Mouse (Mus musculus) MEL (cell line): ENCODE data around the gene Hint2. TPM values are rescaled to one million over a fixed set of nuclear protein-coding genes. Genes with fewer than 3 reads are reported as not detected.

Experiments
- DNase-seq: peaks from one replicate; pipeline ENCODE4 v3.0.0; 2011; ENCODE audit warnings: low read depth, low spot score
- H3K27ac ChIP-seq: 2 replicates; pipeline ENCODE4 v1.5.1; 2012; ENCODE audit warnings: low read depth, mild to moderate bottlenecking, control low read depth, low read length, moderate library complexity; ENCODE audit not compliant: control insufficient read depth
- H3K27me3 ChIP-seq, 2 experiments: fragments of 150-350 bp in 1 of 2; sonication (generic) in 1 of 2; 2 replicates each; pipeline ENCODE4 v1.6.1; 2012; ENCODE audit warnings: low read length in 2 of 2, mild to moderate bottlenecking in 2 of 2, improper control_type of control experiment in 1 of 2, moderate library complexity in 1 of 2; ENCODE audit not compliant: insufficient read depth in 2 of 2, control insufficient read depth in 1 of 2
- H3K36me3 ChIP-seq, 2 experiments: 2 replicates each; pipeline ENCODE4 v1.6.1; 2012 to 2014; ENCODE audit warnings: low read length in 2 of 2, improper control_type of control experiment in 1 of 2, inconsistent platforms in 1 of 2, mild to moderate bottlenecking in 1 of 2; ENCODE audit not compliant: insufficient read depth in 2 of 2, control insufficient read depth in 1 of 2
- H3K4me1 ChIP-seq, 2 experiments: fragments of 150-350 bp in 1 of 2; sonication (generic) in 1 of 2; 2 replicates each; pipeline ENCODE4 v1.6.1; 2012; ENCODE audit warnings: low read length in 2 of 2, improper control_type of control experiment in 1 of 2, mild to moderate bottlenecking in 1 of 2; ENCODE audit not compliant: insufficient read depth in 2 of 2, control insufficient read depth in 1 of 2
- H3K4me3 ChIP-seq, 2 experiments: fragments of 150-350 bp in 1 of 2; sonication (generic) in 1 of 2; 2 replicates each; pipeline ENCODE4 v1.5.1; 2012; ENCODE audit warnings: low read depth in 2 of 2, low read length in 2 of 2, mild to moderate bottlenecking in 2 of 2, moderate library complexity in 2 of 2, control low read depth in 1 of 2, improper control_type of control experiment in 1 of 2; ENCODE audit not compliant: control insufficient read depth in 1 of 2, insufficient read depth in 1 of 2
- H3K79me2 ChIP-seq: 2 replicates; pipeline ENCODE4 v1.6.1; 2012; ENCODE audit warnings: mild to moderate bottlenecking, low read length, moderate library complexity; ENCODE audit not compliant: control insufficient read depth, poor library complexity, insufficient read depth
- H3K9ac ChIP-seq: 2 replicates; pipeline ENCODE4 v1.6.1; 2012; ENCODE audit warnings: low read depth, mild to moderate bottlenecking, control low read depth, low read length, moderate library complexity; ENCODE audit not compliant: control insufficient read depth, poor library complexity, severe bottlenecking
- H3K9me3 ChIP-seq: fragments of 150-350 bp; sonication (generic); replicated peaks from 2 replicates; pipeline ENCODE4 v1.6.1; 2012; ENCODE audit warnings: mild to moderate bottlenecking, low read length, improper control_type of control experiment, moderate library complexity; ENCODE audit not compliant: insufficient read depth
- BHLHE40 ChIP-seq: IDR thresholded peaks from 2 replicates; pipeline ENCODE4 v1.6.1; 2012; ENCODE audit warnings: low read depth, mild to moderate bottlenecking, inconsistent platforms, low read length, improper control_type of control experiment, borderline replicate concordance
- HCFC1 ChIP-seq: IDR thresholded peaks from 2 replicates; pipeline ENCODE4 v1.6.1; 2012; ENCODE audit warnings: low read depth, mild to moderate bottlenecking, inconsistent platforms, low read length, improper control_type of control experiment, moderate library complexity
- KAT2A ChIP-seq: conservative IDR thresholded peaks from 2 replicates; pipeline ENCODE4 v1.6.1; 2012; ENCODE audit warnings: low read depth, low read length, improper control_type of control experiment, inconsistent platforms
- MAX ChIP-seq: IDR thresholded peaks from 2 replicates; pipeline ENCODE4 v1.6.1; 2011; ENCODE audit warnings: low read length, improper control_type of control experiment
- MEF2A ChIP-seq: IDR thresholded peaks from 2 replicates; pipeline ENCODE4 v1.6.1; 2014; ENCODE audit warnings: low read depth, mild to moderate bottlenecking, inconsistent platforms, low read length, improper control_type of control experiment; ENCODE audit not compliant: poor library complexity, insufficient replicate concordance, severe bottlenecking; ENCODE audit errors: extremely low read depth
- POLR2AphosphoS5 ChIP-seq: IDR thresholded peaks from 2 replicates; pipeline ENCODE4 v1.6.1; 2012; ENCODE audit warnings: low read depth, borderline replicate concordance, mild to moderate bottlenecking, inconsistent platforms, low read length, moderate library complexity, mixed read lengths
- RAD21 ChIP-seq: IDR thresholded peaks from 2 replicates; pipeline ENCODE4 v1.6.1; 2011; ENCODE audit warnings: mild to moderate bottlenecking, low read depth, low read length, improper control_type of control experiment
- RCOR1 ChIP-seq: IDR thresholded peaks from 2 replicates; pipeline ENCODE4 v1.6.1; 2012; ENCODE audit warnings: low read depth, mild to moderate bottlenecking, inconsistent platforms, low read length, improper control_type of control experiment
- TAL1 ChIP-seq: IDR thresholded peaks from 2 replicates; pipeline ENCODE4 v1.6.1; 2012; ENCODE audit warnings: mild to moderate bottlenecking, inconsistent platforms, low read length, moderate library complexity, mixed read lengths
- TBP ChIP-seq: IDR thresholded peaks from 2 replicates; pipeline ENCODE4 v1.8.0; 2011; ENCODE audit warnings: low read depth, low read length, improper control_type of control experiment
- USF1 ChIP-seq: IDR thresholded peaks from 2 replicates; pipeline ENCODE4 v1.6.1; 2014; ENCODE audit warnings: low read depth, mild to moderate bottlenecking, inconsistent platforms, low read length, improper control_type of control experiment, moderate library complexity
- ZC3H11A ChIP-seq: IDR thresholded peaks from 2 replicates; pipeline ENCODE4 v1.6.1; 2012; ENCODE audit warnings: low read depth, mild to moderate bottlenecking, inconsistent platforms, low read length, improper control_type of control experiment
- ZMIZ1 ChIP-seq: IDR thresholded peaks from 2 replicates; pipeline ENCODE4 v1.6.1; 2012; ENCODE audit warnings: low read depth, mild to moderate bottlenecking, inconsistent platforms, low read length, improper control_type of control experiment, moderate library complexity
- ZNF384 ChIP-seq: IDR thresholded peaks from 2 replicates; pipeline ENCODE4 v1.6.1; 2012; ENCODE audit warnings: low read depth, mild to moderate bottlenecking, inconsistent platforms, low read length, improper control_type of control experiment
- polyA plus RNA-seq, 2 experiments: library from polyadenylated mRNA; stranded (reverse) in 1 of 2; unstranded in 1 of 2; fragments of >175 nt in 1 of 2; fragments of >200 nt in 1 of 2; gene quantifications; 2 replicates each; pipeline versions ENCODE4 v1.2.1 to v1.2.4; 2012; ENCODE audit warnings: low replicate concordance in 2 of 2, low read depth in 1 of 2; ENCODE audit not compliant: insufficient read length in 2 of 2, insufficient read depth in 1 of 2, missing spikeins in 1 of 2
- total RNA-seq: library from RNA; depleted of rRNA; stranded (reverse); fragments of 300-350 nt; gene quantifications from 2 replicates; pipeline ENCODE4 v1.2.3, GENCODE M21; 2012

Gene Hint2
- total and polyA plus RNA-seq, 3 experiments: 33.2 to 254 (median 46.4) TPM

DNA sequence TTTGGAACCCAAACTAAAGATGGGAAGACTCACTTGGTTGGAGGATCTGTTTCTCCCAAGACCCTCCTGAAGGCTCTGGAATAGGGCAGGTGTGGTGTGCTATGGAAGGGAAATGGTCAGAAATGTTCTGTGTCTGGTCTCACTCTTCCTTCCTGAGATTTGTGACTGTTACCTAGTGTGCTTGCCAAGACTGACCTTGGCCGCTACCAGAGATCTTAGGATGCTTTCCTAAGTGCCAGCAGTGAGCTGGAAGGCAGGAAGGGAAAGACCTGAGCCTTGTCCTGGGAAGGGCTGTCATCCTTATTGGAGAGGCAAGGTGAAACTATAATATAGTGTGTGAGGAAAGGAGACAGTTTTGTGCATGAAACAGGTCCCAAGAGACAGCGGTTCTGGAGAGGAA lies 22.5 kb downstream of the Hint2 start:
- Histone ChIP-seq H3K27ac (no peak overlapping the region), H3K4me1 (no peaks in the 10 kb centered on the region; a peak in 1 of 4 replicates), H3K27me3 (peaks cover 4 to 6% of the 10 kb centered on the region in 2 experiments), H3K79me2 (no peaks in the 10 kb centered on the region), H3K4me3 (no peak overlapping the region), H3K9me3 (no peaks in the 10 kb centered on the region), H3K9ac (no peak overlapping the region), H3K36me3 (no peaks in the 10 kb centered on the region)
- no peak for DNase-seq
- TF ChIP-seq MEF2A (no peak), BHLHE40 (no peak), RCOR1 (no peak), TAL1 (no peak), TBP (no peak), RAD21 (no peak), HCFC1 (no peak), MAX (no peak), ZNF384 (no peak), ZMIZ1 (no peak), ZC3H11A (no peak), POLR2AphosphoS5 (no peak)

DNA sequence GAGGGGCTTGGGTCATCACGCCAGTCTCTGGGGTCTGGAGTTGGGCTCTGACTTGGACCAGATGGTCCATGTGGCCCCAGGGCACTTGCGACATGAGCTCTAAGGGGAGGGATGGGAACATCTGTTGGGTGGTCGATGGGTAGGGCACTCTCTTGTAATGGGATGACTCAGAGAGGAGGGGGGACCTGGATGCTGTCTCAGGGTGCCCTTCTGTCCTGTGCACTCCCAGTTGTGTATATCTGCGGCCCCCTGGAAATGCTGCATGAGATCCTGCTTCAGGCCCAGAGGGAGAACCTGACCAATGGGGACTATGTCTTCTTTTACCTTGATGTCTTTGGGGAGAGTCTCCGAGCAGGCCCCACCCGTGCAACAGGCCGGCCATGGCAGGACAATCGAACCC lies 23.0 kb downstream of the Hint2 start:
- no peak for DNase-seq
- H3K4me1 ChIP-seq: no peaks in the 10 kb centered on the region; a peak in 1 of 4 replicates
- no peaks in the 10 kb centered on the region for H3K9me3 ChIP-seq
- no peaks in the 10 kb centered on the region for H3K79me2 ChIP-seq
- no peak overlapping the region for H3K9ac ChIP-seq
- TF ChIP-seq USF1: no peak
- TF ChIP-seq KAT2A: no peak
- no peak overlapping the region for H3K27ac ChIP-seq
- no peak overlapping the region for H3K4me3 ChIP-seq
- H3K36me3 ChIP-seq: no peaks in the 10 kb centered on the region
- H3K27me3 ChIP-seq: peaks cover 4 to 6% of the 10 kb centered on the region in 2 experiments
